Mouse (Mus musculus) E14TG2a.4 (cell line): ENCODE measurements around the gene Myo3b.

Experiments used
- CTCF ChIP-seq: conservative IDR thresholded peaks from 2 replicates; pipeline ENCODE4 v1.5.1; 2014; ENCODE audit warnings: low read length
- NANOG ChIP-seq: IDR thresholded peaks from 2 replicates; pipeline ENCODE4 v1.6.1; 2014; ENCODE audit warnings: borderline replicate concordance, low read length, mixed read lengths
- POU5F1 ChIP-seq: IDR thresholded peaks from 2 replicates; pipeline ENCODE4 v1.6.1; 2014; ENCODE audit warnings: low read length, borderline replicate concordance

- TF ChIP-seq CTCF (no peak), NANOG (no peak), POU5F1 (no peak)
Measured at GRCm38 (mm10) chr2:70333553-70333952, 294.6 kb downstream of the Myo3b start.
